Comparison of ENCODE assay signal across 7 mouse cellular contexts in genomic region chr17:35836991-35837422, GRCm38 (mm10). TPM values are rescaled to one million over a fixed set of nuclear protein-coding genes. Genes with fewer than 3 reads are reported as not detected.
DNase-seq lines count a peak whose midpoint lies in the region; ATAC-seq lines count a peak whose summit lies in the region.

No protein-coding gene starts in this region.

- H3K27ac ChIP-seq in intestine, embryonic 14.5 days (ENCODE audit: low read depth), result peak overlapping the region; percentile 97
- peak overlapping the region; percentile 99 for H3K27ac ChIP-seq in midbrain, embryonic 10.5 days (replicated peaks)

- H3K4me3 ChIP-seq in intestine, embryonic 14.5 days (ENCODE audit: low read depth, low read length), result peak overlapping the region; percentile 69
- H3K4me3 ChIP-seq in midbrain, embryonic 10.5 days, result peak overlapping the region; percentile 80

- peak; percentile 12; the same call in 1 of the 2 replicates for ATAC-seq in common myeloid progenitor, adult 5-6 weeks (replicated peaks; ENCODE audit: low read depth, poor library complexity, severe bottlenecking)
- peak; percentile 34 for ATAC-seq in intestine, embryonic 14.5 days (replicated peaks; ENCODE audit: low FRiP score, low TSS enrichment, low read depth)

- H3K4me2 ChIP-seq in intestine, embryonic 14.5 days (ENCODE audit: low read length), result peak overlapping the region; percentile 90

- DNase-seq in adrenal gland, adult 18-20 months (ENCODE audit: low spot score in 2 of 2), result peak; percentile 79 to 89
- peak; percentile 83 for DNase-seq in gastrocnemius, postnatal 10 days
- DNase-seq in intestine, embryonic 14.5 days (ENCODE audit: low spot score), result peak; percentile 95
- DNase-seq in left cerebral cortex, postnatal 4 days, result peak; percentile 95
- peak; percentile 93 for DNase-seq in midbrain, embryonic 10.5 days (ENCODE audit: low spot score)
- peak; percentile 80 to 88 for DNase-seq in spleen, adult 18-20 months

- WGBS in intestine, embryonic 14.5 days, result under 1% methylated on average over 25 of the region's 25 CpGs
- WGBS in midbrain, embryonic 10.5 days, result 0% methylated on average over 25 of the region's 25 CpGs

- peak overlapping the region; percentile 92 for H3K9ac ChIP-seq in intestine, embryonic 14.5 days (ENCODE audit: low read length)

- H3K4me1 ChIP-seq in intestine, embryonic 14.5 days (replicated peaks; ENCODE audit: control insufficient read depth, insufficient read depth, low read length), result peaks cover 31% of the 10 kb centered on the region
- H3K4me1 ChIP-seq in midbrain, embryonic 10.5 days, result peaks cover 39% of the 10 kb centered on the region

- no peaks in the 10 kb centered on the region for H3K27me3 ChIP-seq in intestine, embryonic 14.5 days (replicated peaks; ENCODE audit: control insufficient read depth, insufficient read depth, low read length)
- no peaks in the 10 kb centered on the region for H3K27me3 ChIP-seq in midbrain, embryonic 10.5 days (ENCODE audit: low read depth, poor library complexity, severe bottlenecking)

- intact Hi-C loops in left cerebral cortex, postnatal 4 days (cut with DNase I), result no loop called here

- H3K9me3 ChIP-seq in intestine, embryonic 14.5 days (ENCODE audit: control insufficient read depth, low read length), result no peaks in the 10 kb centered on the region
- no peaks in the 10 kb centered on the region for H3K9me3 ChIP-seq in midbrain, embryonic 10.5 days (replicated peaks)

- H3K36me3 ChIP-seq in intestine, embryonic 14.5 days (ENCODE audit: control insufficient read depth, insufficient read depth, low read length), result peaks cover 45% of the 10 kb centered on the region
- peaks cover 50% of the 10 kb centered on the region for H3K36me3 ChIP-seq in midbrain, embryonic 10.5 days

RNA-seq across cellular contexts. Expression of gene Tubb5, which starts 1.1 kb away (rescaled TPM):
- 100 to 1,000 TPM; 134 to 185 TPM for total RNA-seq in adrenal gland, adult 18-20 months (2021)
- 922 and 1,068 TPM in 2 replicates for total RNA-seq in common myeloid progenitor, adult 5-6 weeks (2017)
- 100 to 1,000 TPM; 205 to 251 TPM for total RNA-seq in gastrocnemius, postnatal 10 days (2021)
- 923 and 1,006 TPM in 2 replicates for polyA plus RNA-seq in intestine, embryonic 14.5 days (2014; fragmentation: Nextera tagmentation; extraction: Ambion mirVana)
- total RNA-seq in left cerebral cortex, postnatal 4 days (2021), result 1,000 to 10,000 TPM; 2,525 to 2,580 TPM
- polyA plus RNA-seq in midbrain, embryonic 10.5 days (2016; fragmentation: Nextera tagmentation; extraction: Ambion mirVana), result 1,574 and 1,617 TPM in 2 replicates

RNA-seq across cellular contexts. Expression of gene Mdc1, which starts 4.3 kb away (rescaled TPM):
- 10 to 100 TPM; 11.5 to 16.7 TPM for total RNA-seq in adrenal gland, adult 18-20 months (2021)
- total RNA-seq in common myeloid progenitor, adult 5-6 weeks (2017), result 27.0 and 39.0 TPM in 2 replicates
- total RNA-seq in gastrocnemius, postnatal 10 days (2021), result 10 to 100 TPM; 10.1 to 14.6 TPM
- 16.6 and 17.8 TPM in 2 replicates for polyA plus RNA-seq in intestine, embryonic 14.5 days (2014; fragmentation: Nextera tagmentation; extraction: Ambion mirVana)
- 10 to 100 TPM; 30.1 to 30.4 TPM for total RNA-seq in left cerebral cortex, postnatal 4 days (2021)
- 21.1 and 21.7 TPM in 2 replicates for polyA plus RNA-seq in midbrain, embryonic 10.5 days (2016; fragmentation: Nextera tagmentation; extraction: Ambion mirVana)

RNA-seq across cellular contexts. Expression of gene Flot1, which starts 14.0 kb away (rescaled TPM):
- total RNA-seq in adrenal gland, adult 18-20 months (2021), result 10 to 100 TPM; 62.9 to 71.2 TPM
- 62.8 and 68.5 TPM in 2 replicates for total RNA-seq in common myeloid progenitor, adult 5-6 weeks (2017)
- total RNA-seq in gastrocnemius, postnatal 10 days (2021), result 10 to 100 TPM; 38.8 to 41.3 TPM
- 42.5 and 48.5 TPM in 2 replicates for polyA plus RNA-seq in intestine, embryonic 14.5 days (2014; fragmentation: Nextera tagmentation; extraction: Ambion mirVana)
- 100 to 1,000 TPM; 113 TPM for total RNA-seq in left cerebral cortex, postnatal 4 days (2021)
- 54.8 and 59.3 TPM in 2 replicates for polyA plus RNA-seq in midbrain, embryonic 10.5 days (2016; fragmentation: Nextera tagmentation; extraction: Ambion mirVana)

RNA-seq across cellular contexts. Expression of gene Ier3, which starts 15.5 kb away (rescaled TPM):
- total RNA-seq in adrenal gland, adult 18-20 months (2021), result 10 to 100 TPM in 1 of 2 experiments, 1 to 10 TPM in 1; 7.9 to 19.0 TPM
- 66.9 and 67.4 TPM in 2 replicates for total RNA-seq in common myeloid progenitor, adult 5-6 weeks (2017)
- 1 to 10 TPM; 4.5 to 5.8 TPM for total RNA-seq in gastrocnemius, postnatal 10 days (2021)
- polyA plus RNA-seq in intestine, embryonic 14.5 days (2014; fragmentation: Nextera tagmentation; extraction: Ambion mirVana), result 4.4 and 5.1 TPM in 2 replicates
- total RNA-seq in left cerebral cortex, postnatal 4 days (2021), result 1 to 10 TPM; 4.8 to 5.1 TPM
- 3.0 and 3.7 TPM in 2 replicates for polyA plus RNA-seq in midbrain, embryonic 10.5 days (2016; fragmentation: Nextera tagmentation; extraction: Ambion mirVana)

RNA-seq across cellular contexts. Expression of gene Nrm, which starts 24.1 kb away (rescaled TPM):
- total RNA-seq in adrenal gland, adult 18-20 months (2021), result 1 to 10 TPM; 2.3 TPM
- 55.1 and 58.3 TPM in 2 replicates for total RNA-seq in common myeloid progenitor, adult 5-6 weeks (2017)
- 1 to 10 TPM; 7.8 to 9.7 TPM for total RNA-seq in gastrocnemius, postnatal 10 days (2021)
- polyA plus RNA-seq in intestine, embryonic 14.5 days (2014; fragmentation: Nextera tagmentation; extraction: Ambion mirVana), result 62.6 and 69.3 TPM in 2 replicates
- 1 to 10 TPM; 6.1 to 7.0 TPM for total RNA-seq in left cerebral cortex, postnatal 4 days (2021)
- 80.0 and 84.5 TPM in 2 replicates for polyA plus RNA-seq in midbrain, embryonic 10.5 days (2016; fragmentation: Nextera tagmentation; extraction: Ambion mirVana)

Comparison
In these comparisons a context has a peak if more than half of its experiments do, and no peak if none do; other contexts are left out.
1. Peak in every context shown above with its lines: DNase-seq, ATAC-seq, H3K4me3 ChIP-seq and H3K27ac ChIP-seq.